Mouse (Mus musculus): Measurements from ENCODE around the gene Tmem72.

Tmem72 gene

GRCm38 (mm10) chr6:116679563-116680288 is 37.0 kb downstream of the Tmem72 start:
- DNase-seq (ENCODE audit: low read depth, low spot score) = no peak

DNA sequence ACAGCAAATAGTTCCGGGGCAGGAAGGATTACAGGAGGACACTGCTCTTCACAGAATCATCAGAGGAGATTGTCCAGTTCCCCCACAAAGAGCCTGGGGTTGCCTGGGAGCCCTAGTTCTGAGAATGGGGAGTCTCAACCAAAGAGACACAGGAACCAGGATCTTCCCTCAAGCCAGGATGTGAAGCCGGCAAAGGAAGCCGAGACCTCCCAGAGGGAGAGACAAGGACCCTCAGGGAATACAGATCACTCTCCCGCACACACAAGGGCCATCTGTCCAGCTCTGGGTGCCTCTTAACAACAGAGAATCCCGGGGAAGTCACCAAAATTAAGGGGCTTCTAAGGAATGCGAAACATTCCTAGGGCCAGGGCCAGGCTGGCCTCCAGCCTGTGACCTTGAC is 39.4 kb downstream of the Tmem72 start:
- DNase-seq (ENCODE audit: low read depth, low spot score) = no peak

- DNase-seq (ENCODE audit: low read depth, low spot score) = no peak
Measured at GRCm38 (mm10) chr6:116676355-116676913, 40.3 kb downstream of the Tmem72 start.

DNA sequence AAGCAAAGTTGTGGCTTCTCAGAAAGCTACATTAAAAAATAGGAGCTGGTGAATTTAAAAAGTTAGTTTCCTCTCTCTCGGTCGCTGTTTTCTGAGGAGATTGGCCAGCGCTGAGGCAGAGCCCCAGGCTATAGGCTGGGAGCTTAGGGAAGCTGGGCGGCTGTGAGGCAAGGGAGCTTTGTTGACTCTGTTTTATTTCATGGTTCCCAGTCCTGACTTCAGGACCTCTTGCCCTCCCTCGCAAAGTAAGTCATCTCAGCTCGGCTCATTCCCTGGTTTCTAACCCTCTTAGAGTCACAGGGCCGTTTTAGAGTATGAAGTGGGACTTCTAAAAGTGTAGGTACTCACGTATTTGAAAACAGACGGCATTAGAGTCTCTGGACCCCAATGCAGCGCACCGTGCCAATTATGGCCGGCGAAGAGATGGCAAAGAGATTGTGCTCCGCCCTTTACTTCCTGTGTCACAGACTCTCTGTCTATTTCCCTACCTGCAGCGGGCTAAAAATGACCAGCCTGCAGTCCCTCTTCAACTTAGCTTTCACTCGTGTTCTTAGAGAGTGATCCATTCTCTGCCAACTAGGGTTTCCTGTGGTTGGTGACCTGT is 42.3 kb downstream of the Tmem72 start:
- DNase-seq (ENCODE audit: low read depth, low spot score) = no peak

GRCm38 (mm10) chr6:116673471-116674282 is 43.0 kb downstream of the Tmem72 start, which contains the start of gene Rassf4:
Rassf4 (minus strand) TSS chr6:116673952.
- no peak for DNase-seq (ENCODE audit: low read depth, low spot score)

DNA sequence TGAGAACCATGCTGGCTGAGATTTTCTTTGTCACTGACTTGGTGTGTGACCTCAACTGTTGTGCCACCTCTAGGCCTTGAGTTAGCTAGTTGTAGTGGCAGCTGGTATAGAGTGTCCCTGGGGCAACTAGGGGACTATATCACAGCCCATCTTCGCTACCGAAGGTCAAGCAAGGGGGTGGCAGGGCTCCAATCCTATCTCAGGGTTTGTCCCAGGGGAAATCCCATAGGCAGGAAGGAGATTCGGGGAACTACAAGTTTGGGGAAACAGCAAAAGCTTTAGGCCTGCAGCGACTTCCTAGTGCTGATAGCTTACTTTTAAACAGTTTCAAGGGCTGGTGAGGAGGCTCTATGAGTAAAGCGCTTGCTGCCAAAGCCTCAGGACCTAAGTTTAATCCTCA is 44.4 kb downstream of the Tmem72 start:
- no peak for DNase-seq (ENCODE audit: low read depth, low spot score)

- DNase-seq (ENCODE audit: low read depth, low spot score) = no peak
Measured at GRCm38 (mm10) chr6:116671768-116672167, 44.9 kb downstream of the Tmem72 start.

DNA sequence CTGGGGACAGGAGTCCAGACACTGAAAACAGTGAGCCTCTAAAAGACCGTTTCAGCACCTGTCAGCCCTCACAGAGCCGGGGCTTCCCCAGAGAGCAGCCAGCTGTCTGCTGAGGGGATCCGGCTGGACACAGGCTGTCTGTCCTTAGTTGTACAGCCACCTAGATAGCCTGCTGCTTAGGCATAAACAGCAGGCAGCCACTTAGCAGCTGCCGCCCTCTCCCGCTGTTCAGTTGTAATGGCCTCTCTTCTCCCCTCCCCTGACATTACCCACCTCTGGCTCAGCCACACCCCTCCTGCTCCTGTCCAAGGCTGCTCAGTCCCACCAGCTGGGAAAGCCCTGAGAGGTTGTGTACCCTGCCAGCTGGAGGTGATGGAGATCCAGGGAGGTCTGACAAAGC is 45.7 kb downstream of the Tmem72 start:
- DNase-seq (ENCODE audit: low read depth, low spot score) = no peak

GRCm38 (mm10) chr6:116670144-116670543 is 46.6 kb downstream of the Tmem72 start:
- no peak for DNase-seq (ENCODE audit: low read depth, low spot score)

DNA sequence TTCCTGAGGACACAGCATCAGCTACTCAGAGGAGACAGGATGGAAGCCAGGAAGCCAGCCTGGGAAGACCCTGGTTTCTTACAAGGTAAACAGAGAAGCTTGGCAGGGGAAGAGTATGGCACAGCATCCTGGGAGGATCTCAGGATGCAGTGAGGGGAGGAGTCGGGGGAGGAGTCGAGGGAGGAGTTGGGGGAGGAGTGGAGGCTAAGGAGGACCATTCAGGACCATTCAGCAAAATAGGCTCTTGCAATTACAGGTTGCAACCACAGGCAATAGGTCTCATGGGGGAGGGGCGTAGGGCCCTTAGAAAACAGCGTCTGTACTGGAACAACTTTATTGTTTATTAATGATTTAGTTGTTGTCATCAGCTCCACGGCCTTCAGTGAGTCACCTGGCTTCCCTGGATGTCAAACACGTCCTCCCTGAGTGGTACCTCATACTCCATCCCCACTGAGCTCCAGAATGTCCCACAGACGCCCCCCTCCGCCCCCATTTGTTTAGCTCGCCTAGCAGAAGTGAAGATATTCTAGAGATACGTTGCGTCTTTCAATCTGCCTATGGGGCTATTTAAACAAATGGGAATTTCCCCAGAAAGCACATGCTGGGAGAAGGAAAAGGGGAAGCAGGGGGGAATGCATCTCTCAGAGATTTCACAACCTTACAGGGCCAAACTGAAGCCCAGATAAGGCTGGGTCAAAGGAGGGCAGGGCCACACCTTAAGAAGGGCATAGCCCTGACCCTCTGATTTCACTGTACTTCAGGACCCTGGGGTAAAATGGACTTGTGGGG is 47.8 kb downstream of the Tmem72 start:
- DNase-seq (ENCODE audit: low read depth, low spot score) = no peak

- DNase-seq (ENCODE audit: low read depth, low spot score) = no peak
Measured at GRCm38 (mm10) chr6:116667382-116667781, 49.3 kb downstream of the Tmem72 start.

- DNase-seq (ENCODE audit: low read depth, low spot score) = no peak
Measured at GRCm38 (mm10) chr6:116666892-116667291, 49.8 kb downstream of the Tmem72 start.

DNA sequence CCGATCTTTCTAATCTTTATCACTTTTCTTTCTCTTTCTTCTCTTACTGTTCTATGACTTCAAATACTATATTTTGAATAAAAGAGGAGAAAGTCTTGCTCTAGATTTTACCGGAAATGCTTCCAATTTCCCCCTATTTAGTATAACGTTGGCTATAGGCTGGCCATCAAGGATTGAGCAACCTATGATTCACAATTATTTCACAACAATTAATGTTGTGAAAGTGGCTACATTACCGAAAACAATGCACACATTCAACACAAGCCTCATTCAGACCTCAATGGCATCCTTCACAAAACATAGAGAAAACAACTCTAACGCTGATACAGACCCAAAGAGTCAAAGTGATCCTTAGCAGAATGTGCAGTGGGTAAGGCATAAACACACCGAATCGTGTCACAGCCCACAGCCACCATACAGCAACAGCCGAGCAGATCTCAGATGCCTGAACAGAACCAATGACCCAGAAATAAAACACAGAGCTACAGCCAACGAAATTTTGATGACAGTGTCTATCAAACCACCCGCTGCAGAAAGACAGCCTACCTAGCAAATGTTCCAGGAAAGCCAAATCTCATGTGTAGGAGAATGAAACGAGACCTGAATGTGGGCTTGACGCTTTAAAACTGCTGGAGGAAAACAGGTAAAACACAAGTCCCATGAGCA is 50.5 kb downstream of the Tmem72 start:
- no peak for DNase-seq (ENCODE audit: low read depth, low spot score)

GRCm38 (mm10) chr6:116664830-116665229 is 51.9 kb downstream of the Tmem72 start:
- DNase-seq (ENCODE audit: low read depth, low spot score) = no peak

GRCm38 (mm10) chr6:116664031-116664430 is 52.7 kb downstream of the Tmem72 start:
- no peak for DNase-seq (ENCODE audit: low read depth, low spot score)

- DNase-seq (ENCODE audit: low read depth, low spot score) = no peak
Measured at GRCm38 (mm10) chr6:116663364-116663763, 53.3 kb downstream of the Tmem72 start.

GRCm38 (mm10) chr6:116653684-116654454 is 62.8 kb downstream of the Tmem72 start:
- peak; percentile 11 for DNase-seq (ENCODE audit: low read depth, low spot score)

DNA sequence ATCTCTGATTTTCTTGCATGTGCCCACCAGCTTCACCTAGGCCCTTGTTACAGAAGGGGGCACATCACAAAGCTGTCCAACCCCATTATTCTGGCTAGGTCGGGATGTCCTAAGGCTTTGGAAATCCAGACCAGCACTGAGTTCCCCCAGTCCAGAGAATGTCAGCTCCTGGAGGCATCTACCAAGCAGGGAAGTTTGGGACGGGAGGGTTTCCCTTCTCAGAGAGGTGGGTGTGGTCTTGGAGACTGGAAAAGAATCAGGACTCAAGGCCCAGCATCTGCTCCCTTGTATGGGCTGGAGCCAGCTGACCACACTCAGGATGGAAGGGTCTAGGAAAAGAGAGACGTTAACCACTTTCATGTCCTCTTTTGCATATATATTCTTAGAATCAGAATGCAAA is 63.5 kb downstream of the Tmem72 start:
- no peak for DNase-seq (ENCODE audit: low read depth, low spot score)

DNA sequence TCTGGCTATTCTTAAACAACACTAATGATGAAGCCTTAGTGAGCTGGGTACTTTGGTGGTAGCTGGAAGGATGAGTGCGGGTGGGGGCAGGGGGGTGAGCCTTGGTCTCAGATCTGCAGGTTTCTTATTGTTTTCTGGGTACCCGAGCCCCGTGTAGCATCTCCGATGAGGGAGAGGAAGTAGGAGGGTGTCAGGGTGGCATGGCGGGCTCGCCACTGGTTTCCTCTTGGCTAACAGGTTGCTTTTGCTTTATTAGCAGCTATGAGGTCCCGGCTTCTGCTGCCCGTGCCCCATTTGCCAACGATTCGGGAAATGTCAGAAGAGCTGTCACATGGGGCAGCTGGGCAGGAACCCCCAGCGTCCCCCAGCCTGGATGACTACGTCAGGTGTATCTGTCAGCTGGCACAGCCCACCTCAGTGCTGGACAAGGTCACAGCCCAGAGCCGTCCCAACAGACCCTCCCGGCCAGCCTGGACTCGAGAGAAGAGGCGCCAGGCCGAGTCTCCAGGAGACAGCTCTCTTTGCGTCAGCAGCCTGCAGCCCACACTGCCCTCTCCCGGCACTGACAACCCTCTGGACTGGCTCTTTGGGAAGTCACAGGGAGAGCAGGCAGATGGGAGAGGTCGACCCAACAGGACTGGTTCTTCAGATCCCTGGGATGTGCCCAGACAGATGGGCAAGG is 65.1 kb downstream of the Tmem72 start:
- no peak for DNase-seq (ENCODE audit: low read depth, low spot score)
